Mouse (Mus musculus) neural tube, embryonic 13.5 days (tissue): ENCODE measurements around the gene Ddx56. TPM values are rescaled to one million over a fixed set of nuclear protein-coding genes. Genes with fewer than 3 reads are reported as not detected.

Experiments
- polyA plus RNA-seq: library from polyadenylated mRNA; unstranded; fragments of >200 nt; fragmentation: Nextera tagmentation; extraction: Ambion mirVana; gene quantifications from 2 replicates; pipeline ENCODE4 v1.2.1, GENCODE M21; 2015

Ddx56 gene
- polyA plus RNA-seq, 1 experiment from 2014 or later, result 69.3 TPM

Other genes with a start within 250 kb of the Ddx56 start
- gene Camk2b, start 201.4 kb downstream of the Ddx56 start, polyA plus RNA-seq, result 55.6 and 55.8 TPM in 2 replicates
- 0.46 and 0.91 TPM in 2 replicates for gene A730071L15Rik, start 67.7 kb downstream of the Ddx56 start, polyA plus RNA-seq
- 53.9 and 56.4 TPM in 2 replicates for gene Nudcd3, start 67.4 kb downstream of the Ddx56 start, polyA plus RNA-seq
- not detected in 2 replicates for gene Npc1l1, start 37.6 kb downstream of the Ddx56 start, polyA plus RNA-seq
- gene Tmed4, start 7.1 kb upstream of the Ddx56 start, polyA plus RNA-seq, result 131 and 137 TPM in 2 replicates
- gene Ogdh, start 23.9 kb upstream of the Ddx56 start, polyA plus RNA-seq, result 101 and 102 TPM in 2 replicates
- 21.1 and 25.8 TPM in 2 replicates for gene Zmiz2, start 121.3 kb upstream of the Ddx56 start, polyA plus RNA-seq
- 4,471 and 4,554 TPM in 2 replicates for gene Ppia, start 147.7 kb upstream of the Ddx56 start, polyA plus RNA-seq
- gene H2afv, start 176.7 kb upstream of the Ddx56 start, polyA plus RNA-seq, result 342 and 380 TPM in 2 replicates
- gene Purb, start 208.1 kb upstream of the Ddx56 start, polyA plus RNA-seq, result 12.5 and 14.1 TPM in 2 replicates